Mouse (Mus musculus): ENCODE results near the gene Gm3594.
"Not testable (repeated sequence)": the region's sequence is repeated elsewhere in the genome, so short reads cannot be mapped to it uniquely, and the experiment has no call there.

Gm3594 gene

GRCm38 (mm10) chr14:6444511-6444910 lies at the start of gene Gm3594:
TSS of gene Gm3594 (minus strand) at chr14:6444611.
- DNase-seq (ENCODE audit: low spot score) = not testable (repeated sequence)

- not testable (repeated sequence) for DNase-seq (ENCODE audit: low spot score)
These were observed 41.9 kb upstream of the Gm3594 start for GRCm38 (mm10) chr14:6486331-6486730.

- DNase-seq (ENCODE audit: low spot score) = not testable (repeated sequence)
These were observed 41.1 kb upstream of the Gm3594 start for GRCm38 (mm10) chr14:6485541-6485940.

GRCm38 (mm10) chr14:6482126-6482525 lies 37.7 kb upstream of the Gm3594 start:
- DNase-seq (ENCODE audit: low spot score) = not testable (repeated sequence)

GRCm38 (mm10) chr14:6471856-6472255 lies 27.4 kb upstream of the Gm3594 start:
- not testable (repeated sequence) for DNase-seq (ENCODE audit: low spot score)

- DNase-seq (ENCODE audit: low spot score) = not testable (repeated sequence)
These were observed 3.6 kb downstream of the Gm3594 start for GRCm38 (mm10) chr14:6440774-6441173.

- not testable (repeated sequence) for DNase-seq (ENCODE audit: low spot score)
These were observed 4.2 kb downstream of the Gm3594 start for GRCm38 (mm10) chr14:6440206-6440605.

- not testable (repeated sequence) for DNase-seq (ENCODE audit: low spot score)
These were observed 17.6 kb downstream of the Gm3594 start for GRCm38 (mm10) chr14:6426766-6427165.

- not testable (repeated sequence) for DNase-seq (ENCODE audit: low spot score)
These were observed 18.1 kb downstream of the Gm3594 start for GRCm38 (mm10) chr14:6426353-6426752.

- not testable (repeated sequence) for DNase-seq (ENCODE audit: low spot score)
These were observed 32.0 kb downstream of the Gm3594 start, which contains the start of gene Gm3591 for GRCm38 (mm10) chr14:6412382-6412781. TSS of gene Gm3591 (minus strand) at chr14:6412482.

- DNase-seq (ENCODE audit: low spot score) = not testable (repeated sequence)
These were observed 54.2 kb downstream of the Gm3594 start, which contains the start of gene Gm16440 for GRCm38 (mm10) chr14:6390219-6390618. TSS of gene Gm16440 (minus strand) at chr14:6390319.

All from spleen, adult 12 weeks (tissue).